Mouse (Mus musculus) heart, embryonic 15.5 days (tissue): Measurements from ENCODE around the gene Nek1. TPM values are rescaled to one million over a fixed set of nuclear protein-coding genes. Genes with fewer than 3 reads are reported as not detected.

ENCODE experiments used
- ATAC-seq: fragments of 200-750 bp; cut with Nextera tagmentation; replicated peaks from 2 replicates; pipeline ENCODE4 v1.8.0; 2017; ENCODE audit warnings: low read depth, moderate TSS enrichment; ENCODE audit not compliant: insufficient number of reproducible peaks, insufficient read depth, low FRiP score
- H3K27ac ChIP-seq: fragments of 300-500 bp; sonication (generic); 2 replicates; pipeline ENCODE4 v1.5.1; 2015; ENCODE audit warnings: mild to moderate bottlenecking, inconsistent platforms
- H3K27me3 ChIP-seq: fragments of 300-500 bp; sonication (generic); 2 replicates; pipeline ENCODE4 v1.6.1; 2015; ENCODE audit warnings: inconsistent platforms
- H3K36me3 ChIP-seq: fragments of 300-500 bp; sonication (generic); 2 replicates; pipeline ENCODE4 v1.6.1; 2015; ENCODE audit warnings: mild to moderate bottlenecking, inconsistent platforms
- H3K4me1 ChIP-seq: fragments of 300-500 bp; sonication (generic); replicated peaks from 2 replicates; pipeline ENCODE4 v1.6.1; 2015; ENCODE audit warnings: inconsistent platforms
- H3K4me2 ChIP-seq: fragments of 300-500 bp; sonication (generic); 2 replicates; pipeline ENCODE4 v1.6.1; 2015; ENCODE audit warnings: inconsistent platforms, mild to moderate bottlenecking, moderate library complexity
- H3K4me3 ChIP-seq: fragments of 300-500 bp; sonication (generic); 2 replicates; pipeline ENCODE4 v1.5.1; 2015; ENCODE audit warnings: mild to moderate bottlenecking, inconsistent platforms
- H3K9ac ChIP-seq: fragments of 300-500 bp; sonication (generic); 2 replicates; pipeline ENCODE4 v1.6.1; 2015; ENCODE audit warnings: mild to moderate bottlenecking, inconsistent platforms
- H3K9me3 ChIP-seq: fragments of 300-500 bp; sonication (generic); replicated peaks from 2 replicates; pipeline ENCODE4 v1.6.1; 2016; ENCODE audit warnings: inconsistent platforms
- WGBS: fragments of 180-500 bp; shearing (Covaris S2); methylation state at CpG from one replicate; pipeline ENCODE4 v1.1.7; 2015; ENCODE audit warnings: mixed read lengths; 5-methylcytosine and 5-hydroxymethylcytosine counted together
- polyA plus RNA-seq: library from polyadenylated mRNA; unstranded; fragments of >200 nt; fragmentation: Nextera tagmentation; extraction: Ambion mirVana; gene quantifications from 2 replicates; pipeline ENCODE4 v1.2.1, GENCODE M21; 2015

The Nek1 gene
- polyA plus RNA-seq, 1 experiment from 2014 or later = 11.9 TPM

- Histone ChIP-seq H3K9me3 (no peaks in the 10 kb centered on the region), H3K27me3 (no peaks in the 10 kb centered on the region), H3K4me3 (no peak overlapping the region), H3K4me2 (no peak overlapping the region), H3K27ac (no peak overlapping the region), H3K36me3 (peaks cover 5% of the 10 kb centered on the region; the same call in 1 of the 2 replicates), H3K4me1 (no peaks in the 10 kb centered on the region), H3K9ac (no peak overlapping the region)
- no peak for ATAC-seq
Observed at GRCm38 (mm10) chr8:61075059-61075458, 82.1 kb downstream of the Nek1 start.

- Histone ChIP-seq H3K27ac (no peak overlapping the region), H3K4me2 (no peak overlapping the region), H3K36me3 (peaks cover 6% of the 10 kb centered on the region; the same call in 1 of the 2 replicates), H3K27me3 (no peaks in the 10 kb centered on the region), H3K4me1 (no peaks in the 10 kb centered on the region), H3K4me3 (no peak overlapping the region), H3K9ac (no peak overlapping the region), H3K9me3 (no peaks in the 10 kb centered on the region)
- ATAC-seq = no peak
- WGBS = 87% methylated on average over 4 of the region's 4 CpGs
Observed at GRCm38 (mm10) chr8:61110496-61110895, 117.5 kb downstream of the Nek1 start.

GRCm38 (mm10) chr8:61111940-61112339 lies 118.9 kb downstream of the Nek1 start:
- Histone ChIP-seq H3K27ac (no peak overlapping the region), H3K9me3 (no peaks in the 10 kb centered on the region), H3K27me3 (no peaks in the 10 kb centered on the region), H3K36me3 (peaks cover under 1% of the 10 kb centered on the region; the same call in 1 of the 2 replicates), H3K4me1 (no peaks in the 10 kb centered on the region), H3K4me3 (no peak overlapping the region), H3K9ac (no peak overlapping the region), H3K4me2 (no peak overlapping the region)
- no peak for ATAC-seq
- WGBS = 88% methylated on average over 4 of the region's 4 CpGs

- no peaks in the 10 kb centered on the region for H3K27me3 ChIP-seq
- no peaks in the 10 kb centered on the region for H3K36me3 ChIP-seq
- H3K4me3 ChIP-seq = no peak overlapping the region
- H3K9ac ChIP-seq = no peak overlapping the region
- WGBS = 97% methylated on average over 1 of the region's 1 CpGs
- H3K27ac ChIP-seq = no peak overlapping the region
- no peaks in the 10 kb centered on the region for H3K4me1 ChIP-seq
- no peak overlapping the region for H3K4me2 ChIP-seq
- H3K9me3 ChIP-seq = no peaks in the 10 kb centered on the region
- ATAC-seq = no peak
Observed at GRCm38 (mm10) chr8:61121631-61122030, 128.6 kb downstream of the Nek1 start.

GRCm38 (mm10) chr8:61127299-61127861 lies 134.4 kb downstream of the Nek1 start:
- Histone ChIP-seq H3K4me2 (no peak overlapping the region), H3K9me3 (no peaks in the 10 kb centered on the region), H3K4me1 (no peaks in the 10 kb centered on the region), H3K27me3 (no peaks in the 10 kb centered on the region), H3K9ac (no peak overlapping the region), H3K4me3 (no peak overlapping the region), H3K36me3 (no peaks in the 10 kb centered on the region), H3K27ac (no peak overlapping the region)
- no peak for ATAC-seq
- 64% methylated on average over 2 of the region's 2 CpGs for WGBS

GRCm38 (mm10) chr8:61132561-61133134 lies 139.7 kb downstream of the Nek1 start:
- Histone ChIP-seq H3K4me2 (no peak overlapping the region), H3K9me3 (no peaks in the 10 kb centered on the region), H3K9ac (no peak overlapping the region), H3K4me1 (no peaks in the 10 kb centered on the region), H3K36me3 (no peaks in the 10 kb centered on the region), H3K27ac (no peak overlapping the region), H3K4me3 (no peak overlapping the region), H3K27me3 (no peaks in the 10 kb centered on the region)
- ATAC-seq = no peak
- 85% methylated on average over 4 of the region's 4 CpGs for WGBS

GRCm38 (mm10) chr8:61141869-61142268 lies 148.9 kb downstream of the Nek1 start:
- H3K4me1 ChIP-seq = no peaks in the 10 kb centered on the region
- no peak overlapping the region for H3K4me3 ChIP-seq
- H3K9ac ChIP-seq = no peak overlapping the region
- H3K27ac ChIP-seq = no peak overlapping the region
- no peak overlapping the region for H3K4me2 ChIP-seq
- ATAC-seq = no peak
- 81% methylated on average over 6 of the region's 6 CpGs for WGBS
- H3K36me3 ChIP-seq = no peaks in the 10 kb centered on the region
- no peaks in the 10 kb centered on the region for H3K27me3 ChIP-seq
- H3K9me3 ChIP-seq = no peaks in the 10 kb centered on the region

GRCm38 (mm10) chr8:61142302-61142701 lies 149.3 kb downstream of the Nek1 start:
- 70% methylated on average over 3 of the region's 3 CpGs for WGBS
- no peak for ATAC-seq
- no peak overlapping the region for H3K4me2 ChIP-seq
- no peak overlapping the region for H3K9ac ChIP-seq
- no peaks in the 10 kb centered on the region for H3K9me3 ChIP-seq
- H3K4me3 ChIP-seq = no peak overlapping the region
- H3K27ac ChIP-seq = no peak overlapping the region
- no peaks in the 10 kb centered on the region for H3K4me1 ChIP-seq
- no peaks in the 10 kb centered on the region for H3K27me3 ChIP-seq
- no peaks in the 10 kb centered on the region for H3K36me3 ChIP-seq

- ATAC-seq = no peak
- H3K4me3 ChIP-seq = no peak overlapping the region
Observed at GRCm38 (mm10) chr8:61142845-61143244, 149.8 kb downstream of the Nek1 start.

GRCm38 (mm10) chr8:61148728-61149127 lies 155.7 kb downstream of the Nek1 start:
- Histone ChIP-seq H3K9me3 (no peaks in the 10 kb centered on the region), H3K36me3 (no peaks in the 10 kb centered on the region), H3K27me3 (no peaks in the 10 kb centered on the region), H3K4me2 (no peak overlapping the region), H3K27ac (no peak overlapping the region), H3K9ac (no peak overlapping the region), H3K4me1 (no peaks in the 10 kb centered on the region), H3K4me3 (no peak overlapping the region)
- no peak for ATAC-seq
- WGBS = 85% methylated on average over 5 of the region's 5 CpGs

More at GRCm38 (mm10) chr8:61142845-61143244, 149.8 kb downstream of the Nek1 start:
- no peak overlapping the region for H3K27ac ChIP-seq
- H3K36me3 ChIP-seq = no peaks in the 10 kb centered on the region
- H3K27me3 ChIP-seq = no peaks in the 10 kb centered on the region
- H3K4me1 ChIP-seq = no peaks in the 10 kb centered on the region
- H3K9me3 ChIP-seq = no peaks in the 10 kb centered on the region
- no peak overlapping the region for H3K9ac ChIP-seq
- H3K4me2 ChIP-seq = no peak overlapping the region

GRCm38 (mm10) chr8:61150596-61150995 lies 157.6 kb downstream of the Nek1 start:
- H3K9me3 ChIP-seq = no peaks in the 10 kb centered on the region
- ATAC-seq = no peak
- 66% methylated on average over 4 of the region's 4 CpGs for WGBS
- no peak overlapping the region for H3K27ac ChIP-seq
- no peak overlapping the region for H3K4me3 ChIP-seq
- H3K9ac ChIP-seq = no peak overlapping the region
- no peaks in the 10 kb centered on the region for H3K27me3 ChIP-seq
- H3K36me3 ChIP-seq = no peaks in the 10 kb centered on the region
- no peaks in the 10 kb centered on the region for H3K4me1 ChIP-seq
- no peak overlapping the region for H3K4me2 ChIP-seq

- Histone ChIP-seq H3K36me3 (no peaks in the 10 kb centered on the region), H3K9me3 (no peaks in the 10 kb centered on the region), H3K27me3 (no peaks in the 10 kb centered on the region), H3K4me3 (no peak overlapping the region), H3K9ac (no peak overlapping the region), H3K4me2 (no peak overlapping the region), H3K27ac (no peak overlapping the region), H3K4me1 (no peaks in the 10 kb centered on the region)
- ATAC-seq = no peak
- 77% methylated on average over 1 of the region's 1 CpGs for WGBS
Observed at GRCm38 (mm10) chr8:61156406-61156805, 163.4 kb downstream of the Nek1 start.
